Mouse (Mus musculus) bone marrow macrophage, adult 2 months (primary cell): ENCODE data around the gene Ankrd39. TPM values are rescaled to one million over a fixed set of nuclear protein-coding genes. Genes with fewer than 3 reads are reported as not detected.

Experiments
- H3K27ac ChIP-seq: 2 replicates; pipeline ENCODE4 v1.5.1; 2012; ENCODE audit warnings: low read depth, low read length; ENCODE audit not compliant: insufficient read depth
- H3K4me1 ChIP-seq: 2 replicates; pipeline ENCODE4 v1.6.1; 2012; ENCODE audit warnings: low read length; ENCODE audit not compliant: control insufficient read depth, insufficient read depth
- H3K4me3 ChIP-seq: 2 replicates; pipeline ENCODE4 v1.5.1; 2012; ENCODE audit warnings: mild to moderate bottlenecking, low read length, moderate library complexity; ENCODE audit not compliant: insufficient read depth
- CTCF ChIP-seq: IDR thresholded peaks from 2 replicates; pipeline ENCODE4 v1.5.1; 2012; ENCODE audit warnings: low read depth, mild to moderate bottlenecking, low read length, moderate library complexity
- POLR2A ChIP-seq: IDR thresholded peaks from 2 replicates; pipeline ENCODE4 v1.6.1; 2012; ENCODE audit warnings: mild to moderate bottlenecking, low read depth, low read length, borderline replicate concordance
- polyA plus RNA-seq: library from polyadenylated mRNA; stranded (reverse); fragments of >200 nt; gene quantifications from 2 replicates; pipeline ENCODE4 v1.2.4, GENCODE M21; 2012; ENCODE audit not compliant: missing spikeins, insufficient read depth, insufficient read length

Gene Ankrd39
- polyA plus RNA-seq, 1 experiment, result 6.8 TPM

GRCm38 (mm10) chr1:36530485-36530884, 16.8 kb downstream of the Ankrd39 start:
- no peak for TF ChIP-seq CTCF
- no peak for TF ChIP-seq POLR2A
- Histone ChIP-seq H3K4me1 (0 out of 2 replicates have a peak, but pooled peaks cover 4% of the 10 kb centered on the region), H3K4me3 (no peak overlapping the region), H3K27ac (no peak overlapping the region)

GRCm38 (mm10) chr1:36529875-36530274, 17.4 kb downstream of the Ankrd39 start:
- Histone ChIP-seq H3K27ac (no peak overlapping the region), H3K4me1 (0 out of 2 replicates have a peak, but pooled peaks cover 4% of the 10 kb centered on the region), H3K4me3 (no peak overlapping the region)
- TF ChIP-seq CTCF, result no peak
- TF ChIP-seq POLR2A, result no peak

GRCm38 (mm10) chr1:36529274-36529673, 18.0 kb downstream of the Ankrd39 start:
- Histone ChIP-seq H3K4me3 (no peak overlapping the region), H3K4me1 (0 out of 2 replicates have a peak, but pooled peaks cover 4% of the 10 kb centered on the region), H3K27ac (no peak overlapping the region)
- TF ChIP-seq CTCF (no peak), POLR2A (no peak)

DNA sequence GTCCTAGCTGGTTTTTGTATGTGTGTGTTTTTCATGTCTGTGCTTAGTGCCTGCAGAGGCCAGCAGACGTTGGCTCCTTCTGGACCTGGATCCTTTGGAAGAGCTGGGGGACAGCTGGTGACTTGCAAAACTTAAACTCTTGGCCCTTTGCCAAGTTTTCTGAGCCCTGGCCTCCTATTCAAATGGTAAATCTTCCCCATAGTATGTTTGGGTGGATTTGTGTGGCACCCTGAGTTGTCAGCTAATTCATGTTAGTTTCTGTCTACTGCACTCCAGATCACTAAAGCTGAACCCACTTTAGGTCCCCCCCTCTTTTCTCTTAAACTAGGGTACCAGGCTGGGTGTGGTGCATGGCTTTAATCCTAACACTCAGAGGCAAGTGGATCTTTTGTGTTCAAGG, 18.9 kb downstream of the Ankrd39 start:
- TF ChIP-seq CTCF (no peak), POLR2A (no peak)
- no peak overlapping the region for H3K27ac ChIP-seq
- no peak overlapping the region for H3K4me3 ChIP-seq
- 0 out of 2 replicates have a peak, but pooled peaks cover 4% of the 10 kb centered on the region for H3K4me1 ChIP-seq

- TF ChIP-seq CTCF (no peak), POLR2A (no peak)
- H3K4me3 ChIP-seq, result no peak overlapping the region
- H3K4me1 ChIP-seq, result 0 out of 2 replicates have a peak, but pooled peaks cover 4% of the 10 kb centered on the region
- no peak overlapping the region for H3K27ac ChIP-seq
Observed at GRCm38 (mm10) chr1:36526903-36527302, 20.3 kb downstream of the Ankrd39 start.

GRCm38 (mm10) chr1:36525774-36526173, 21.5 kb downstream of the Ankrd39 start:
- TF ChIP-seq CTCF, result no peak
- no peak for TF ChIP-seq POLR2A
- Histone ChIP-seq H3K4me1 (0 out of 2 replicates have a peak, but pooled peaks cover 4% of the 10 kb centered on the region), H3K4me3 (no peak overlapping the region), H3K27ac (no peak overlapping the region)

DNA sequence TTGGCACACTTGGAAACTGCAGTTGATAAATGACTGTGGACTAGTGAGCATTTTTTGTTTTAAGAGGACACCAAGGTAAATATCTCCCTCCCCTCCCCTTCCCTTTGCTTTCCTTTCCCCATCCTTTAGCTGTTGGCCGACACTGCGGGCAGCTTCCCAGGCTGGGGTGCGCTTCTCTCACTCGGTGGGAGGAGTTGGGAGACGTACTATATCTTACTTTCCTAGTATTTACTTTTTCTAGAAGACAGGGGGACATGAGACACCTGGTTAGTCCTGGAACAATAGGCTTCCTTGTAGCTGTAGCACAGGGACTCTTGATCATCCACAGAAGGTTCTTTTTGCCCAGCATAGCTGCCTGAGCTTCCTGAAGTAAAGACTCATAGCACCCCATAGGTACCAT, 23.2 kb downstream of the Ankrd39 start:
- TF ChIP-seq CTCF (no peak), POLR2A (no peak)
- no peak overlapping the region for H3K4me3 ChIP-seq
- H3K4me1 ChIP-seq, result 0 out of 2 replicates have a peak, but pooled peaks cover 4% of the 10 kb centered on the region
- no peak overlapping the region for H3K27ac ChIP-seq

- Histone ChIP-seq H3K4me1 (peaks cover 4% of the 10 kb centered on the region; the same call in 1 of the 2 replicates), H3K27ac (no peak overlapping the region), H3K4me3 (no peak overlapping the region)
- TF ChIP-seq CTCF (no peak), POLR2A (no peak)
Observed at GRCm38 (mm10) chr1:36523332-36524013, 23.8 kb downstream of the Ankrd39 start.

DNA sequence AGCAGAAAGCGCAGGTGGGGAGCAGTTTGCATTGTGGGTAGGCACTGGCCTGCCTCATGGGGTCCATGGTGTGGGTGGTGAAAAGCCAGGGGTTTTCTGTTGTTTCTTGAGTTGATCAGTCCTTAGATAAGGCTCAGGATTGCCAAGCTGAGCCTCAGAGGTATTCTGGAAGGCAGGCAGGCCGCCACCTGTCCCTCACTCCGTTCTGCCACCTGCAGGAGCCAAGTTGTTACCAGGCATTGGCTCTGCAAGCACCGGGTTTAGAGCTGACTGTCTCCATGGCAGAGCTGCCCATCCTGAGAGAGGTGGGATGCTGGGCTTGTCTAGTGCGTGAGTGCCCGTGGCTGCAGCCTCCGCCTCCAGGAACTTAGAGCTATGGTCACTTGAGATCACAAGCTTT, 25.0 kb downstream of the Ankrd39 start:
- Histone ChIP-seq H3K4me1 (peaks cover 2% of the 10 kb centered on the region; the same call in 1 of the 2 replicates), H3K27ac (no peak overlapping the region), H3K4me3 (no peak overlapping the region)
- TF ChIP-seq POLR2A (no peak), CTCF (no peak)

DNA sequence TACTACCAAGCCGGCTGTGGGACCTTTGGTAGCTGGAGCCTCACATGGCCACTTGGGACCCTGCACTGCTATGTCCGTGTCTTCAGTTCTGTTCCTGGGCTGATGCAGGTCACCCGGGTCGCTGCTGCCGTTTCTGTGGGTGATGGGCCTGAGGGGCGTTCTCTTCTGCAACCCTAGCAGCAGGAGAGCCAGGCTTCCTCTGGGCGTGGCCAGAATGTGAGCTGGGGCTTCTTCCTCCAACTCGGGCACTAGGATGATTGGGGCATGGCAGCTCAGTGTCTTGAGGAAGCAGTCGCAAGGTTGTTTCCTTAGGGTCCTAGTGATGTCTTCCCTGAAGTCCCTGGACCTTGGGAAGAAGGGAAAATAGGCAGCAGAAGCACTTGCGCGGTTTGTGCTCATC, 27.6 kb downstream of the Ankrd39 start:
- TF ChIP-seq POLR2A (no peak), CTCF (no peak)
- Histone ChIP-seq H3K27ac (no peak overlapping the region), H3K4me1 (peaks cover 2% of the 10 kb centered on the region; the same call in 1 of the 2 replicates), H3K4me3 (no peak overlapping the region)

- H3K27ac ChIP-seq, result no peak overlapping the region
- H3K4me3 ChIP-seq, result no peak overlapping the region
- H3K4me1 ChIP-seq, result peaks cover 5% of the 10 kb centered on the region
- TF ChIP-seq POLR2A (no peak), CTCF (no peak)
Observed at GRCm38 (mm10) chr1:36518259-36518658, 29.0 kb downstream of the Ankrd39 start.
